Mouse (Mus musculus) gastrocnemius, postnatal 36 days (tissue): ENCODE data around the gene Atxn1. TPM values are rescaled to one million over a fixed set of nuclear protein-coding genes. Genes with fewer than 3 reads are reported as not detected.

Source experiments
- DNase-seq, 2 experiments: peaks; one replicate each; pipeline ENCODE4 v3.0.0; 2022
- intact Hi-C: fragments of 180-260 bp; cut with DNase I; formaldehyde crosslinking; loops from one replicate; pipeline ENCODE4 v1.15.1; 2025
- total RNA-seq, 2 experiments: library from RNA; stranded (reverse); gene quantifications; 2 replicates each; pipeline ENCODE4 v1.2.3; 2021

Gene Atxn1
- total RNA-seq, 2 experiments from 2014 or later, result 33.7 to 39.7 TPM

DNA sequence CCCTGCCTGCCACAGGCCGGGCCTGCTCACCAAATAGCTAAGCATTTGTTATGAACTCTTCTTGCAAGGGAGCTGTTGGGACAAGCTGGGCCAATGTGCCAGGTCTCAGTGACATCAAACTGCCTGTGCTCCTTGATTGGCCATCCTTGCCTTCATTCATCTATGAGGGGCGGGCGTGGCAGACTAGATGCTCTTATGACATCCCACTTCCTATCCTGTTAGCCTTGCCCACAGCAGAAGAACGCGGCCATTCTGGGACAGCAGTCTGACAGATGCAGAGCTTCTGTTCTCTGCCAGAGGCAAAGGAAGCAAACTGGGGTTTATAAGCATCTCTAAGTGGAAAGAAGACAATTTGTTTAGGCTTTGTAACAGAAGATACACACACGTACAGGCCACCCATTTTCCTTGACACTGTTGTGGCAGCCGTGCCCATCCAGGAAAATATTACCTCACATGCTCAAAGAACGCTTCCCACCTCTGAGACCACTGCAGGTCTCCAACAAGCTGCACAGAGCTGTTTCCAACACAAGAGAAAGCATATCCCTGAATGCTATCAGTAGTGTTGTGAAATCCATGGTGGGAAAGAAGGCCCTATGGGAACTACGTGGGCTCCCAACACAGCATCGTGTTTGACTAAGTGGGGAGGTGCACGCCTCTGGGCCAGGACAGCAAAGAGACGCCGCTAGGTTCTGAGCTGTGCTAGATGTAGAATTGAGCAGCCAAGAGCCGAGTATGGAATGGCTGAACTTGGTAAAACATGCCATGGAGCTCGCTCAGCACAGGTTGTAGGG lies 162.0 kb downstream of the Atxn1 start:
- DNase-seq, result no peak
- intact Hi-C loops, result no loop called here

DNA sequence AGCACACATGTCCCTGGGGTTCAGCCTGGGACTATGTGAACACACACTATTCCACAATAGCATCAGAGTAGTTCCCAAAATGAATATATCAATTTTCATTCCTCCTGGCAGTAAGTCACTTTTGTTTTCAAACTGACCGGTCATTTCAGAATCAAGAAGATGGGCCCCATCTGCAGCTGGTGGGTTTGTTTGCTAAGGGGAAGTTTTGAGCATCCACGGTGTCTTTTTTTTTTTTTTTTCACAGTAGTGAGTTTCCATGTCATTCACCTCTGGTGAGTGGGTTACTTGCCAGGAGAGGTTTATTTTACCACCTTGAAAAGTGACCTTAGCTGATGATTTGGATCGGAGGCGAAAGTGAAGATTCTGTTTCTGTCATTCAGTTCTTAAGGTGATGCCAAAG lies 166.6 kb downstream of the Atxn1 start:
- intact Hi-C loops, result no loop called here
- no peak for DNase-seq

DNA sequence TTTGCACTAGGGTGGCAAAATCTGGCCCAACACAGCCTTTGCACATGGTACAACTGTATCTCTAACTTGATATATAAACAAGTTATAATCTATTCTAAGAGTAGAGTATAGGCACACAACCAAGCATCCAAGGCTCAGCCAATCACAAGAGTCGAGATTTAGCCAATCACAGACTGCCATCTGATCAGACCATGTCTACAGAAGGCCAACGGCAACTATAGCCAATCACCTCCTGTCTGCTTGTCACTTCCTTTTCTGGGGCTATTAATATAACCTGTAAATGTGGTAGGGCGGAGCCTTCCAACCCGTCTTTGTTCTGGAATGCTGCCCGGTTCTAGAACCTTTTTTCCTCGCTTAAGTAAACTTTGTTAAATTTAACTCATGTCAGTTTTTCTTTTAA lies 167.1 kb downstream of the Atxn1 start:
- DNase-seq, result no peak
- intact Hi-C loops, result no loop called here

DNA sequence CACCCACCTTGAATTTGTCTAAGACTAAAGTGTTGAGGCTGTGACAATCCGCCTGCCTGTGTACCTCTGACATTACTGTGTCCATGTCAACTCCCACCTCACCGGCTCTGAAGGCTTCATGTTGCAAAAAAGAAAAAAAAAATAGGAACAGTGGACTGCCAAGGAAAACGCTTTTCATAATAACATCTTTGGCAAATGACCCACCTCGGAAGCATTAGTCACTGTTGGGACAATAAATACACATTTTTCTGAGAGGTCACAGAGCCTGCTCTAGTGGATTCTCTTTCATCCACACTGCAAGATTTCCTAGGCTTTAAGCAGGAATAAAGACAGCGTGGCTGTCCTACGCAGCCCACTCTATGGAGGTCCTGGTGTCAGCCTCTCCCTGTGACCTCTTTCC lies 168.5 kb downstream of the Atxn1 start:
- intact Hi-C loops, result no loop called here
- no peak for DNase-seq

DNA sequence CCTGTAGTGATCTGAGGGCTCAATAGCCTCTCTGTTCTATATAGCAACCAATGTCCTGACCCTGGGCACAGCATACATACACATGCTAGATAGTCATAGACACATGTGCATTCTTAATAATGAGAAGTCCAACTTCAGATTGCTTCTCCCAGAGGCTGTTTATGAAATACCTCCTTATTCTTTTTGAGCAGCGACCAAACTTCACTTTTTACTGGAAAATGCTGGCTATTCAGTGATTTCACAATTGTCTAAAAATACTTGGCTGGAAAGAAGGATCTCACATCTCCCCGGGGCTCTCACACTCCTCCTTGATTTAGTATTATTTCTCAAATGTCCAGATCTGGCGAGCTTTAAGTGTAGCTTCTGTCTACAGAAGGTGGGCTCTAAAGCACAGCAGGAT lies 171.0 kb downstream of the Atxn1 start:
- DNase-seq, result no peak
- intact Hi-C loops, result no loop called here

DNA sequence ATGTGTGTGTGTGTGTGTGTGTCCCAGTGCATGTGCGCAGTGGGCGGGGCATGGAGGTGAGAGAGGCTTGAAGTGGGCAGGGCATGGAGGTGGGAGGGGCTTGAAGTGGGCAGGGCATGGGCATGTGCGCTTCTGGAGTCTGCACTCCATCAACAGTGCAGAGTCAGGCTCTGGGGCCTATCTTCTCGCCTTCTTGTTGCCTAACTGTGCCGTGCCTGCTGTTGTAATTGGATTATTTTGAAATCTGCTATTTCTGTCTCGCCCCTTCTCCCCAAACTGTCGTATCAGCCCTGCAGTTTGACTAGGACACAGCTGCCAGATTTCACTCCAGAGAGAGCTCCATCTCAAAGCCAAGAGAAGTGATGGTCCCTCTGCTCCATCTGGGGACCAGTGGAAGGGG lies 178.4 kb downstream of the Atxn1 start:
- intact Hi-C loops, result no loop called here

DNA sequence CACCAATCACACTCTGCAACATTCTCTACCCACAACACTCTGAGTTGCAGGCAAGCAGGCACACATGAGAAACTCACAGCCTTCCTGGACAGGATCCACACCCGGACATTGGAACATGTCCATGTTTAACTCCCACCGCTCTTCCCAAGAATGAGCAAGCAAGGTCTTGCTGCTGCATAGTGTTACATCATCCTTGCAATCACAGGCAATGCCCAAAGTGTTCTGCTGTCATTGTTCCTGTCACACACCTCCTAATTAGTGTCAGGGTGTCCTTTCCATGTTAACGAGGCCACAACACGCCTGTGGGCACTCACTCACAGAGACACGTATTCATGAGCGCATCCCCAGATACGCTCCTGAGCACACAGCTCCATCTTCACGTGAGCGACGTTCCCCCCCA lies 181.1 kb downstream of the Atxn1 start:
- no peak for DNase-seq

More for the DNA sequence above, 178.4 kb downstream of the Atxn1 start:
- DNase-seq, result no peak

DNA sequence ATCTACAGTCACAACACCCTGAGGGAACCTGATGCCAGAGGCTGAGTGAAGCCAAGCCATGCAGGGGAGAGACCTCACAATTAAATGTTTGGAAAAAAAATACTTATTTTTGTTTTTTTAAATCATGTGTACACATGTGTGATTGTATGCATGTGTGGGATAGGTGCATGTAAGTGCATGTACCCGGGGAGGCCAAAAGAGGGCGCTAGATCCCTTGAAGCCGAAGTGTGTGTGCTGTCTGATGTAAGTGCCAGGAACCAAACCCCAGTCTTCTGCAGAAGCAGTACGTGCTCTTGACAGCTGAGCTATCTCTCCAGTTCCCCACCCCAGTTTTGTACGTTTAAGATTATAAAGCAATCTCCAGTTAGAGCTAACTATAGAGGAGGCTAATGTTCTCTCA lies 186.1 kb downstream of the Atxn1 start:
- intact Hi-C loops, result no loop called here
- no peak for DNase-seq

More for the DNA sequence above, 181.1 kb downstream of the Atxn1 start:
- intact Hi-C loops, result no loop called here

DNA sequence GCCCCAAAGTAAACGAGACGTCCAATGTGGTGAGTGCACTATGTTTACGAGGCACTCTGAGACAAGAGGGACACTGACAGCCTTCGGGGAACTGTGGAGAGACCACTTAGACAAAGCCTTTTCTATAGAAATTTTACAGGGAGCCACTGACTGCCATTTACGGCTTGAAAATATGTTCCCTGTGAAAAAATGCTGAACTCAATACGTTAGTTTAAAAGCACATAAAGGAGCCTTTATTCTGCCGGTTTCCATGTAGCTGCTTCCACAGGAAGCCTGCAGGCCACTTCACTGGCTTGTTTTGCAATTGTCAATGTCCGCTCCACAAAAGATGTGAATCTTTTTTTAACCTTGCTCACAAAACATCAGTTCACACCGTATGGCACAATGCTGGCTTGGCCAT lies 186.6 kb downstream of the Atxn1 start:
- no peak for DNase-seq
- intact Hi-C loops, result no loop called here

DNA sequence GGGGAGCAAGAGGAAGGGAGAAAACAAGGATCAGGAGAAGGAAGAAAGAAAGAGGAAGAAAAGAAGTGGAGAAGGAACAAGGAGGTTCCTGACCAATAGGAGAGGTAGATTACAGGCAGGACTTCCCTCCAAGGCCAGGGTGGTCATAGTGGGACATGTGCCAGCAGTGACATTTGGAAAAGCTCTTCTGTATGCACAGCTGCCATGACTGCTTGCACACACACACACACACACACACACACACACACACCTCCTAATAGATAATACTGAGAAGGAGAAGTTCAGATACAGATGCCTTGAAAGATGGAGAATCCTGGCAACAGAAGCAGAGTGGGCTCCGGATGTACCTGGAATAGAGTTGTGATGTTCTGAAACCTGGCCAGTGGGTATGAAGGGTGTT lies 189.3 kb downstream of the Atxn1 start:
- intact Hi-C loops, result no loop called here
- no peak for DNase-seq

DNA sequence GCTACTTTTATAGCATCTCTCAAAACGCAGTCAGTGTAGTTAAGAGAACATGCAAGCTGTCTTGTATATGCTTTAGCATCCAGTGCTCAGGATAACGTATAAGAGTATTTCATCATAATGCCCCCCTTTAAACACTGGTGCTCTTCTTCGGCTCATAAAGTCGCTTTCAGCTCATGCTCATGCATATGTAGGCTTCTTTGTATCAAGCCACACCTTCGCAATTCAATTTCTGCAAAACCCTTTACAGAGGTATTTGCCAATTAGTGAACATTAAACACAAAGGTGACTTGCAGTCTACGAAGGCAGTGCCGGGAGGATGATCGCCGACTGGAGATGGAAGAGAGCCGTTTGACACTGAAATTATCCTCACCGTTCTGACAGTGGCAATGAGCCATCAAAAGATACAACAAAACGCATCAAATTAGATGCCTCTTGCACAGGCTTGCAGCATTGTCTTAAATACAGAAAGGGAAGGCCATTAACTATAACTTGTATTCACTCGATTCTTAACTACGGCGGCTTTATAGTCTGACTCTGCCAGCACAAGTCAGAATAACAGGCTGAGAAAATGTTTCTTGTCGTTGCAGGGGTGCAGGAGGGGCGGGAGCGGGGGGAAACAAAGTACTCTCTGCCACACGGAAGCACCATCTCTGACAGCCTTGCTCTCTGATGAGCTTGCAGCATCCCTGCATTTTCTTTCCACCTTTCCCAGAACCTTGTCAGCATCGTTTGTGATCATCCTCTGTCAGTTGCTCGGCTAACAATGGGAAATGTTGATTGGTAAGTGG lies 191.2 kb downstream of the Atxn1 start:
- intact Hi-C loops, result no loop called here
- DNase-seq, result no peak

DNA sequence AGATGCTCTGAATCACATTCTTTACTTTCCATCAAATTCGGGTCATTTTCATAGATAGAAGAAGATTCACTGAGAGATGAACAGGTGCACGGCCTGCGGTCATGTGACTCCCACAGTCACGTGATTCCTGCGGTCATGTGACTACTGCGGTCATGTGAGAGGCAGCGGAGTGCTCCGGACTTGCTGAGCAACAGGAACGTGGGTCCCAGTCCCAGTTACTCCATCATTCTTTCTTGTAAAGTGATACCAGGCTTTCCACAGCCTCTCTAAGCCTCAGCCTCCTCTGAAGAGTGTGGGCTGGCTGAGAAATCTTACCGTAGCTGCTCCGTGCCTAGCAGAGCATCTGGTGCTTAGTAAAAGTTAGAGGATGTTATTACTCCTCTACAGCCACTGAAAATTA lies 195.1 kb downstream of the Atxn1 start:
- intact Hi-C loops, result no loop called here

DNA sequence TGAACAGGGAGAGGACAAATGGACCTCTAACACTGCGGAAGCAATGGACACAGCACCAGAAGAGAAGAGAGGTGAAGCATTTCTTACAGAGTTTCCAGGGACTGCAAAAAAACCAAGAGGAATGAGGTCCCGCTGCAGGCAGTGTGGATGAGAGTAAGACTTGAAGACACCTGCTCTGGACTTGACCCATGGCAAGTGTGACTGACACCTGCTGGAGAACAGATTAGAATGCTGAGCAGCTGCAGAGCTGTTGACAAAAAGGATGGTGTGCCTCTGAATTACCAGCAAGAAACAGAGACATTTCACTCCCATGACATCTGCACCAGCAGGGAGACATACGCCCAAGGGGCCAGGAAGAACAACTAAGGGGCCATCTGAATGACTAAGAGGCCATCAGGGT lies 196.6 kb downstream of the Atxn1 start:
- DNase-seq, result no peak
- intact Hi-C loops, result no loop called here

More for the DNA sequence above, 195.1 kb downstream of the Atxn1 start:
- DNase-seq, result no peak

DNA sequence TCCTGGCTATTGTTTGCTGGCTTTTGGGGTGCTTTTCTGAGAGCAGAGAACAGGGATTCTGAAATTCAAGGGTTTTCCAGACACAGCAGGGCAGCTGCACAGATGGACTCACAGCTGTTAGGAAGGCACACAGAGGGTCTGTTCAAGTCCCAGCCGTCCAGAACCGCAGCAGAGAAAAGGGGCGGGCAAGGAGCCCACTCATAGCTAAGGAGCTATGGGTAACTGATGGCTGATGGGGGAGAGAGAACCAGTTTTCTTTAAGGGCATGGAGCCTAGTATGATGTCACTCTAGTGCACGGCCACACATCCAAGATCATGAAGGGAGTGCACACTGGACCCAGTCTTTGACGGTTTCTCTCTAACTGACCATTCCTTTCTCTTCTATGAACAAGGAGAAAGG lies 200.5 kb downstream of the Atxn1 start:
- no peak for DNase-seq
- intact Hi-C loops, result no loop called here

DNA sequence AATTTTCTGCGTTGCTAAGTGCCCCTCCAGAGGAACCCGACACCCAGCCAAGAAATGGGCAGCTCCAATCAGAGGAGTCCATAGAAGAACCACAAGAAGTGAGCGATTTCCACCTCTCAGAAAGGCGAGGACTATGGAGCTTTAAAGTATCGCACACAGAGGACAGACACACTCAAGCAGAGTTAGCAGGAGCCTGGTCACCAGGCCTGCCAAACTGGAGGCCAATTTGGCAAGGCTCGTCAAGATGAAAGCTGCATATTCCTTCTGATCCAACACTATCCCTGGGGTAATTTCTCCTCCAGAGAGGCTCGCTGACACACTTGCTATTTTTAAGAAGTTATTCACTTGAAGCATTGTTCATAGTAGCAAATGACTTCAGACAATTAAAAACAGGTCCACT lies 202.5 kb downstream of the Atxn1 start:
- intact Hi-C loops, result no loop called here
- peak; percentile 40 to 47 for DNase-seq

DNA sequence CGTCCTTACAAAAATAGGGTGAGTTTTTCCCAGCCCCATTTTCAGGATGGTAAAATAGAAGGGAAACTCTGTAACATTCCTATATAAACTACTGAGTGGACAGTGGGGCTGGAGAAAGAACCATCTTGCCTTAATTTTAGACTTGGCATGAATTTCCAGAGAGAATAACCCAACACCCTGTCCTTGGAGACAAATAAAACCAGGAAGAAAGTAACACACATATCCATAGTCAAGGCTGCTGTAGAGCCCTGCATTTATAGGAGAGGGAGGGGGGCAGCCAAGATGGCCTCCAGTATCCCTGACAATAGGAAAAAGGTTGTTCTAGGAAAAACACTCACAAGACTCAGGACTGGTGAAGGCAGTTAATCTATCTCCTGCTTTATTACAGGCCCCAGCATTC lies 210.3 kb downstream of the Atxn1 start:
- DNase-seq, result no peak
- intact Hi-C loops, result no loop called here

DNA sequence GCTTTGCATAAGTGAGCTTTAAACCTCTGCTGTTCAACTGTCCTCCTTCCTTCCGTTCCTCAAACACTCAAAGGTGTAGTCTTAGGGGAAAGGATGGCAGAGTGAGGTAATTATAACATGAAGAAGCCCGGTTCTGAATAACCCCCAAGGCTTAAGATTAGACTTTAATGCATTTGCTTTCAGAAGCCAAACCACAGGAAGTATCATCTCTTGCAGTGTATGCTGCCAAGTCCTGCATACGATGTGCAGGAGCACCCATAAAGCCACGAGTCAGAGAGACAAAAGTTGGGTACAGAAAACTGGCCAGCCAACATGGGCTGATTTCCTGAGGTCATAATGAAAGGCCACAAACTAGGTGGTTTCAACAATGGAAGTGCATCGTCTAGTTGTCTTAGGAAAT lies 212.3 kb downstream of the Atxn1 start:
- no peak for DNase-seq
- intact Hi-C loops, result no loop called here

DNA sequence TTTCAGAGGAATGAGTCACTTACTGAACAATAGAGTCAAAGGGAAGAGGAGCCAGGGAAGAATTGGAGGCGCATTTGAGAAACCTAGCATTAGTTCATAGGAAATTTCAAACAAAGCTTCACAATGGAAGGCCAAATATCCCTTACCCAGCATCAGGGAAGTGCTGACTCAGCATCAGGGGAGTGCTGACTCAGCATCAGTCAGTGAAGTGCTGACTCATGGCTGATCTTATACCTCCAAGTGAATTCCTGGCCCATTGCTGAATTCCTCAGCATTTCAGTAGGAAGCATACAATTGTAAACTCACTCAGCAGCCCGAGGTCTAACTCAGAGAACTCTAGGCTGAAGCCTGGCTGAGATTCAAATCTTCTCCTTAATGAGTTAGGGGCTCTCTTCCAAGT lies 213.6 kb downstream of the Atxn1 start:
- intact Hi-C loops, result no loop called here

DNA sequence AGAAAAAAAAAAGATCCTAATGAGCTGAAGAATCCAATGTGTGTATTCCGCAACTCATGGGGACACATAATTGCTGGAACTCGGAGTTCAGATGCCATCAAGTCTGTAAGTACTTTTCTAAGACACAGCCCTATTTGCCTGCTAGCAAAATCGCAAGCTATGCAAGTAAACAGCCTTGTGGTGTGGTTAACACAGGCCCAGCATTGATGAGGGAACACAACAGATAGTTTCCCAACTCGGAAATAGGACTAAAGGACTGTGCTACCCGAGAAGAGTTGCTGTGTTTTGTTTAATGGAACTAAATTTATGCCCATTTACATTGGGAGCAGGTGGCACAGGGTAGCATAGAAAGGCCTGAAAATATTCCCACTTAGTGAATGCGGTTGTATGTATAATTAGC lies 214.2 kb downstream of the Atxn1 start:
- intact Hi-C loops, result no loop called here
- no peak for DNase-seq

More for the DNA sequence above, 213.6 kb downstream of the Atxn1 start:
- DNase-seq, result no peak

DNA sequence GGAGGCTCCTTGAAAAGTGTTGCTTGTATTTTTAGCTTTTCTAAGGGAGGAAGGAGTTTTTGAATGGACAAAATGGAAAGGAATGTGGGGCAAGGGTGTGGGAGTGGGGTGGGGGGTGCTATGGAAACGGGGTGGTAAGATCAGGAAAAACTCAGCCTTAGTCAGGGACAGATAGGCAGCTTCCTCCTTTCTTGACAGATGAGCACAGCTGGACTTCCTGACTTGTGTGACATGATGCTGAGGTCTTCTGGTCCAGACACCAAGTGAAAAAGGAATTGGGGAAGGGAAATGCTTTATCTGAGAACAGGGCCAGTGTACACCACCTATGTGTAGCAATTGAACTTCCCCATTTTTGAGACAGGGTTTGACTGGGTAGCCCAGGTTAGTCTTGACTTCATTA lies 214.9 kb downstream of the Atxn1 start:
- no peak for DNase-seq
- intact Hi-C loops, result no loop called here

DNA sequence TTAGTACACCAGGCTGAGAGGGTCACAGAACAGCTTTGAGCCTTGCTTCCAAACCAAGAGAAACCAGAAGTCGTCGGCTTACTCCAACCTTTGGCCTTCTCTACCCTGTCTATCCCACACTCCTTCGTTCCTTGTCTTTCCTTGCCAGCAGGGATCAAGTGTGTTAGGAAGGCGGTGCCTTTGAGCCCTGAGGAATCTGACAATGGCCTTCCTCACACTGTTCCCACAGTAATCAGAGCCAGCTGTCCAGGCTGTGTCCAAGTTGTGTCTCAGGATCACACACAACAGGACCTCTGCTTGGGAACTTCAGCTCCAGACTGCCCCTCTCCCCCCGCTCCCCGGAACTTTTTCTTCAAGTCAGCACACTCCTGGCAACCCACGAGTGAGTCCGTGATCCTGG lies 215.6 kb downstream of the Atxn1 start:
- DNase-seq, result no peak
- intact Hi-C loops, result no loop called here

DNA sequence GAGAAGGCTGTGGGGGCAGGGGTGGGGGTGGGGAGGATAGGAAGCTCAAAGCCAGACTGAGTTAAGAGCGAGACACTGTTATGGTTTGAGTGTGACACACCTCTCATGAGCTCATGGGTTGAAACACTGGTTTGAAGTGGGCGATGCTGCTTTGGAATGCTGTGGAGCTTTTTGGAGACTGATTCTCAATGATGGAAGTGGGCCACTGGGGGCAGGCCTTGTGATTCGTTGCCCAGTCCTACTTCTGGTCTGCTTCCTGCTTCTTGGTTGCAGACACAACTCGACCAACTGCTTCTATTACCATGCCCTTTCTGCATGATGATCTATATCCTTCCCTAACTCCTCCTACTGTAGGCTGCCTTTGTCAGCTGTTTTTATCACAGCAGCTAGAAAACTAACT lies 216.1 kb downstream of the Atxn1 start:
- intact Hi-C loops, result no loop called here
- peak in 1 of 2 experiments; percentile 20 for DNase-seq
